Mouse (Mus musculus) layer of hippocampus, postnatal 36 days (tissue): Measurements from ENCODE around the gene Gm6358. TPM values are rescaled to one million over a fixed set of nuclear protein-coding genes. Genes with fewer than 3 reads are reported as not detected.
"Not testable (repeated sequence)": the region's sequence is repeated elsewhere in the genome, so short reads cannot be mapped to it uniquely, and the experiment has no call there.

Source experiments
- DNase-seq, 2 experiments: peaks; one replicate each; pipeline ENCODE4 v3.0.0; 2022
- total RNA-seq, 2 experiments: library from RNA; stranded (reverse); gene quantifications; 2 replicates each; pipeline ENCODE4 v1.2.3; 2021

Gene Gm6358
- total RNA-seq: not detected

DNA sequence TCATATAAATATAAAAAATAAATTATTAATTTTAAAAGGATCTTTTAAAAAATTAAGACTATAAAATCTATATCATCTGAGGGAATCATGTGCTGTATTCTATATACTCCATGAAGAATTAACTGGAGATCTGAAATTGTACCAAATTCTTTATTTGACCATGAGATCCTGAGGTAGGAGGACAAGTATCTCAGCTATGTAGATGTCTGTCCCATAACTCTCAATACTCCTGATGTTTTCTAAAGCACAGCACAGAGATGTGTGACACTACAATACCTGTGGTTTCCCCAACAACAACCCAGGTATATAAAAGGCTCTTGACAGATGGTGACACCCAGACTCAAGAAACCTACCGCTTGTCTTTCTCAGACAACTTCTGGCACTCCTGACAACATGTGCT, at the start of gene Gm6358:
TSS of gene Gm6358 (plus strand) at position 301 of the 400 bp plus-strand sequence.
- no peak for DNase-seq

DNA sequence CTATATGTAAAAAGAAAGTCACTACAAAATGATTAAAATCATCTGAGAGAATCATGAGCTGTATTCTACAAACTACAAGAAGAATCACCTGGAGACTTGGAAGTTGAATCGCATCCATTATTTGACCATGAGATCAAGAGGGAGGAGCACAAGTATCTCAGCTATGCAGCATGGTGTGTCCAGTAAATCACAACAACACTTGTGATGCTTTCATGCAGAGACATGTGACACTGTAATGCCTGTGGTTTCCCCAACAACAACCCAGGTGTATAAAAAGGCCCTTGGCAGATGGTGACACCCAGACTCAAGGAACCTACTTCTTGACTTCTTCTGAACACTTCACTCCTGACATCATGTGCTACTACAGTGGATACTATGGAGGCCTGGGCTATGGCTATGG, 10.1 kb downstream of the Gm6358 start, which contains the start of gene Gm10061:
TSS of gene Gm10061 (plus strand) at position 301 of the 400 bp plus-strand sequence.
- no peak for DNase-seq

DNA sequence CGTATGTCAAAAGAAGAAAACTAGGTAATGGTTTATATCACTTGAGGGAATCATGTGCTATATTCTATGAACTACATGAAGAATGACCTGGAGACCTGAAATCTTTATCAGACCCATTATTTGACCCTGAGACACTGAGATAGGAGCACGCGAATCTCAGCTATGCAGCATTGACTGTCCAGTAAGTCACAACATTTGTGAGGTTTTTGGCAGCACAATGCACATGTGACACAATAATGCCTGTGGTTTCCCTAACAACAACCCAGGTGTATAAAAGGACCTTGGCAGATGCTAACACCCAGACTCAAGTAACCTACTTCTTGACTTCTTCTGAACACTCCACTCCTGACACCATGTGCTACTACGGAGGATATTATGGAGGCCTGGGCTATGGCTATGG, 17.0 kb downstream of the Gm6358 start, which contains the start of gene Gm9789:
TSS of gene Gm9789 (plus strand) at position 301 of the 400 bp plus-strand sequence.
- DNase-seq: no peak

DNA sequence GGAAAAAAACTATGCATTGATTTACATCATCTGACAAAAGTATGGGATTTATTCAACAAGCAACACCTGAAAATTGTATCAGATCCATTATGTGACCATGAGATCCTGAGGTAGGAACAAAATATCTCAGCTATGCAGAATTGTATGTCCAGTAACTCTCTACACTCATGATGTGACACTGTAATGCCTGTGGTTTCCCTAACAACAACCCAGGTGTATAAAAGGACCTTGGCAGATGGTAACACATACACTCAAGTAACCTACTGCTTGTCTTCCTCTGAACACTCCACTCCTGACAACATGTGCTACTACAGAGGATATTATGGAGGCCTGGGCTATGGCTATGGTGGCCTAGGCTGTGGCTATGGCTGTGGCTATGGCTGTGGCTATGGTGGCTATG, 28.5 kb downstream of the Gm6358 start, which contains the start of gene Gm7735:
TSS of gene Gm7735 (plus strand) at position 301 of the 400 bp plus-strand sequence.
- DNase-seq: not testable (repeated sequence)

DNA sequence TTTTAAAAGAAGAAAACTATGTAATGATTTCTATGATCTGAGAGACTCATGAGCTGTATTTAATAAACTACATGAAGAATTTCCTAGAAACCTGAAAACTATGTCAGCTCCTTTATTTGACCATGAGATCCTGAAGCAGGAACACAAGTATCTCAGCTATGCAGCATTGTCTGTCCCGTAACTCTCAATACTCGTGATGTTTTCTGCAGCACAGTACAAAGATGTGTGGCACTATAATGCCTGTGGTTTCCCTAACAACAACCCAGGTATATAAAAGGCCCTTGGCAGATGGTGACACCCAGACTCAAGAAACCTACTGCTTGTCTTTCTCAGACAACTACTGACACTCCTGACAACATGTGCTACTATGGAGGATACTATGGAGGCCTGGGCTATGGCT, 33.8 kb downstream of the Gm6358 start, which contains the start of gene 1110057P08Rik:
TSS of gene 1110057P08Rik (plus strand) at position 301 of the 400 bp plus-strand sequence.
- no peak for DNase-seq

DNA sequence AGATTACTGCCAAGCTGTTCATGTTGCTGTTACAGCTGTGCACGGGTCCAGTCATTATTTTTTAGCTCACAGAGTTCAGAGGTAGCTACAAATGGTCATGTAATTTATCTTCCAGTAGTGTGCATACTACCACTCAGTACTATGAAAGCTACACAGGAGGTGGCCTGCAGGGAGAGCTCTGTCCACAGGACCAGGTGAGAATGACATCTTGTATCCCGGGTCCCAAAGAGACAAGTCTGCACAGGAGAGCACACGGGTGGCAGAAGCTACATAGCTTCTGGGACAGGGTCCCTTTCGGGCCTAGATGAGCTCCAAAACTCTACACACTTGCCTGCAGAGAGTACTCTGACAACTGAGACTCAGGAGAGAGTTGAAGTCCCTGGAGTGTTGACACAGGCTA, 48.0 kb downstream of the Gm6358 start:
- DNase-seq: no peak

Other genes with a start within 250 kb of the Gm6358 start
- not detected for gene Krtap19-5, start 244.4 kb upstream of the Gm6358 start, total RNA-seq
- gene Krtap19-9b, start 208.6 kb upstream of the Gm6358 start, total RNA-seq: not detected
- not detected for gene Krtap16-3, start 178.0 kb upstream of the Gm6358 start, total RNA-seq
- gene Krtap22-2, start 130.1 kb upstream of the Gm6358 start, total RNA-seq: not detected
- gene Gm10229, start 125.6 kb upstream of the Gm6358 start, total RNA-seq: not detected
- gene Krtap6-1, start 109.2 kb upstream of the Gm6358 start, total RNA-seq: not detected
- gene Gm10228, start 99.4 kb upstream of the Gm6358 start, total RNA-seq: not detected
- not detected for gene Krtap6-5, start 93.0 kb upstream of the Gm6358 start, total RNA-seq
- not detected for gene 1110025L11Rik, start 76.8 kb upstream of the Gm6358 start, total RNA-seq
- gene Krtap6-3, start 56.8 kb upstream of the Gm6358 start, total RNA-seq: not detected
- not detected for gene Gm10061, start 10.2 kb downstream of the Gm6358 start, total RNA-seq
- not detected for gene Gm9789, start 17.1 kb downstream of the Gm6358 start, total RNA-seq
- gene Gm7735, start 28.6 kb downstream of the Gm6358 start, total RNA-seq: not detected
- gene 1110057P08Rik, start 33.9 kb downstream of the Gm6358 start, total RNA-seq: not detected
- not detected for gene Krtap20-2, start 65.0 kb downstream of the Gm6358 start, total RNA-seq